8 mouse cellular contexts compared by ENCODE assay signal in the genomic region with DNA sequence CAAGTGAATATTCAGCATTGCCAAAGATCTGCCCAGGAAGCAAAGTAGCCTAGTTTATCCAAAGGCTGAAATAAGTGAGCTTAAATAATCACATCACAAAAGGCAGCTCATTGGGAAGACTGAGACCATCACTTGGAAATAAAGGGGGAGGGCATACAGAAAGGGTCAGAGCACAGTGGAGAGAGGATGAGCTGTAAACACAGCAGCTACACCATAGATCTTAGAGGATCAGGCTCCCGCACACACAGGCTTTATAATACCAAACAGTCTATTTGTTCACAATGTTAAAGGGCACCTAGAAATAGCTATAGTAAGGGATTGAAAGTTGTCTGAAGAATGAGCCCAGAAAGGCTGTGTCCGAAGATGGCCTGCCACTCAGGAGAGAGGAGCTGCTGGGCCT. TPM values are rescaled to one million over a fixed set of nuclear protein-coding genes. Genes with fewer than 3 reads are reported as not detected.
DNase-seq lines count a peak whose midpoint lies in the region; ATAC-seq and TF ChIP-seq lines count a peak whose summit lies in the region.

No protein-coding gene starts in this region.

- no peak for TF ChIP-seq CTCF in spleen, adult 2 months (IDR thresholded peaks at IDR 0.05; ENCODE audit: extremely low read depth, insufficient read depth, insufficient read length, insufficient replicate concordance)
- TF ChIP-seq CTCF in stomach, postnatal 0 days (IDR thresholded peaks at IDR 0.05; ENCODE audit: low read depth) = no peak

- peak overlapping the region; percentile 78 for H3K4me2 ChIP-seq in limb, embryonic 15.5 days
- peak overlapping the region; percentile 79 for H3K4me2 ChIP-seq in stomach, postnatal 0 days (replicated peaks; ENCODE audit: low read depth)

- H3K9me3 ChIP-seq in limb, embryonic 15.5 days = no peaks in the 10 kb centered on the region
- no peaks in the 10 kb centered on the region for H3K9me3 ChIP-seq in stomach, postnatal 0 days (ENCODE audit: control insufficient read depth, low read length)

- no peak for ATAC-seq in limb, embryonic 15.5 days (ENCODE audit: insufficient number of reproducible peaks, low FRiP score, low TSS enrichment, low read depth)
- 0 out of 2 replicates have a peak, but pooled peaks have one; percentile 18 for ATAC-seq in stomach, postnatal 0 days (ENCODE audit: low FRiP score, low TSS enrichment)

- no peaks in the 10 kb centered on the region for H3K27me3 ChIP-seq in spleen, adult 2 months (ENCODE audit: control insufficient read depth, insufficient read depth, low read length)
- no peaks in the 10 kb centered on the region for H3K27me3 ChIP-seq in limb, embryonic 15.5 days
- no peaks in the 10 kb centered on the region for H3K27me3 ChIP-seq in stomach, postnatal 0 days (ENCODE audit: control insufficient read depth, insufficient read depth, low read length)

- DNase-seq in embryo, embryonic 10.5 days (ENCODE audit: low spot score) = peak; percentile 29
- no peak for DNase-seq in embryo, embryonic 9.5 days (ENCODE audit: extremely low spot score)
- DNase-seq in spleen, adult 2 months (ENCODE audit: low read depth in 1 of 2, low spot score in 2 of 2) = no peak
- DNase-seq in spleen, postnatal 36 days (ENCODE audit: low spot score in 2 of 2) = no peak
- DNase-seq in stomach, postnatal 0 days (ENCODE audit: low spot score) = no peak
- no peak for DNase-seq in spleen, postnatal 10 days (ENCODE audit: low spot score in 2 of 2)
- DNase-seq in cerebellum, adult 9-11 months = no peak

- TF ChIP-seq EP300 in stomach, postnatal 0 days (optimal IDR thresholded peaks at IDR 0.05) = no peak

- H3K4me3 ChIP-seq in spleen, adult 2 months (ENCODE audit: extremely low read depth, insufficient read depth, insufficient read length) = peak overlapping the region; percentile 61
- H3K4me3 ChIP-seq in limb, embryonic 15.5 days = peak overlapping the region; percentile 47
- peak overlapping the region; percentile 43 for H3K4me3 ChIP-seq in stomach, postnatal 0 days (ENCODE audit: low read depth, low read length)

- H3K36me3 ChIP-seq in spleen, adult 2 months (ENCODE audit: control insufficient read depth, insufficient read depth, low read length) = no peaks in the 10 kb centered on the region
- no peaks in the 10 kb centered on the region for H3K36me3 ChIP-seq in limb, embryonic 15.5 days
- H3K36me3 ChIP-seq in stomach, postnatal 0 days (ENCODE audit: control insufficient read depth, insufficient read depth, low read length) = no peaks in the 10 kb centered on the region

- WGBS in spleen, adult 2 months = 46% methylated on average over 2 of the region's 2 CpGs
- WGBS in limb, embryonic 15.5 days = 26% methylated on average over 2 of the region's 2 CpGs
- WGBS in stomach, postnatal 0 days = 25% methylated on average over 2 of the region's 2 CpGs

- peak overlapping the region; percentile 55 for H3K9ac ChIP-seq in limb, embryonic 15.5 days
- peak overlapping the region; percentile 78 for H3K9ac ChIP-seq in stomach, postnatal 0 days (ENCODE audit: low read length)

- no peak for TF ChIP-seq POLR2A in spleen, adult 2 months (IDR thresholded peaks at IDR 0.05; ENCODE audit: low read depth, low read length)

- H3K27ac ChIP-seq in spleen, adult 2 months (ENCODE audit: insufficient read depth, low read length) = 0 out of 2 replicates have a peak overlapping the region, but pooled peaks have one; percentile 47
- no peak overlapping the region for H3K27ac ChIP-seq in limb, embryonic 15.5 days
- peak overlapping the region; percentile 71 for H3K27ac ChIP-seq in stomach, postnatal 0 days (replicated peaks)

- H3K4me1 ChIP-seq in spleen, adult 2 months (ENCODE audit: control insufficient read depth, insufficient read depth, insufficient read length) = peaks cover 5% of the 10 kb centered on the region
- peaks cover 6% of the 10 kb centered on the region; the same call in 1 of the 2 replicates for H3K4me1 ChIP-seq in limb, embryonic 15.5 days
- H3K4me1 ChIP-seq in stomach, postnatal 0 days (replicated peaks; ENCODE audit: control insufficient read depth, insufficient read depth) = no peaks in the 10 kb centered on the region

RNA-seq across cellular contexts. Expression of a gene that starts 21.8 kb away (rescaled TPM):
- polyA plus RNA-seq in spleen, adult 2 months (2012; rRNA removed) = 0.01 TPM in 1 of 2 replicates, not detected in the other
- polyA plus RNA-seq in limb, embryonic 15.5 days (2015; fragmentation: Nextera tagmentation; extraction: Ambion mirVana) = 0.14 and 0.22 TPM in 2 replicates
- 0.12 TPM in 1 of 2 replicates, not detected in the other for polyA plus RNA-seq in stomach, postnatal 0 days (2015; fragmentation: Nextera tagmentation; extraction: Ambion mirVana)

RNA-seq across cellular contexts. Expression of a gene that starts 23.7 kb away (rescaled TPM):
- polyA plus RNA-seq in spleen, adult 2 months (2012; rRNA removed) = 3.5 and 4.9 TPM in 2 replicates
- 7.8 and 9.3 TPM in 2 replicates for polyA plus RNA-seq in limb, embryonic 15.5 days (2015; fragmentation: Nextera tagmentation; extraction: Ambion mirVana)
- 6.6 and 7.4 TPM in 2 replicates for polyA plus RNA-seq in stomach, postnatal 0 days (2015; fragmentation: Nextera tagmentation; extraction: Ambion mirVana)

RNA-seq across cellular contexts. Expression of a gene that starts 46.8 kb away (rescaled TPM):
- 23.8 and 28.1 TPM in 2 replicates for polyA plus RNA-seq in spleen, adult 2 months (2012; rRNA removed)
- 25.9 and 27.9 TPM in 2 replicates for polyA plus RNA-seq in limb, embryonic 15.5 days (2015; fragmentation: Nextera tagmentation; extraction: Ambion mirVana)
- 9.4 and 11.5 TPM in 2 replicates for polyA plus RNA-seq in stomach, postnatal 0 days (2015; fragmentation: Nextera tagmentation; extraction: Ambion mirVana)
